16 mouse cellular contexts compared by ENCODE assay signal in the genomic region with DNA sequence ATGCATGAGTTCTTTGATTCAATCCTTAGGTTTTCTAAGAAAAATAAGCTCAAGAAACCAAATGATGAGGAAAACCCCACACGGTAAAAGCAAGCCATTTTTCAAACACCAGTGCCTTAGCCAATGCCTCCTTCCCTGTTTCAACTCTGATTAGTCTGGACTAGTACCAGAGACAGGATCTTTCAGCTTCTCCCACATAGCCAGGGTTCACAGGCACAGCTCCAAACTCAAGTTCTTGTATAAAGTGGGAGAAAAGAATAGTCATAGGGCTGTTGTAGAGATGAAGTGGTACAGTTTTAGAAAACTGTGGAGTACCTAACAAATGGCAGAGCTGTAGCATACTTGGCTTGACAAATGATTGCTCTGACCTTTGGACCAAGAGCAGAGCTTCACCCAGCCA.
"Had no signal": no experiment of that assay in that cellular context is flagged by ENCODE, and none has a peak within 500 bp of the region (broad histone marks: within the 10 kb centered on the region; RNA-seq: fewer than 3 reads in every experiment).

No protein-coding gene starts in this region.

- H3K4me3 ChIP-seq: midbrain, embryonic 10.5 days; midbrain, embryonic 12.5 days; myocyte; neural tube, embryonic 12.5 days; stomach, embryonic 15.5 days had no signal

- H3K27me3 ChIP-seq: midbrain, embryonic 12.5 days; neural tube, embryonic 12.5 days; stomach, embryonic 15.5 days had no signal

- DNase-seq: lung, adult 18-20 months; lung, embryonic 14.5 days; lung, postnatal 10 days; lung, postnatal 4 days; midbrain, embryonic 14.5 days; right cerebral cortex, postnatal 14 days; thymus, adult 2 months; thymus, postnatal 25 days; thymus, postnatal 4 days had no signal

- H3K4me2 ChIP-seq: lung, embryonic 14.5 days; midbrain, embryonic 12.5 days; neural tube, embryonic 12.5 days; stomach, embryonic 15.5 days had no signal

- ATAC-seq: midbrain, embryonic 16.5 days had no signal

- H3K9ac ChIP-seq: lung, embryonic 14.5 days; midbrain, embryonic 12.5 days; neural tube, embryonic 12.5 days; stomach, embryonic 15.5 days had no signal

- H3K27ac ChIP-seq: midbrain, embryonic 10.5 days; midbrain, embryonic 12.5 days; neural tube, embryonic 12.5 days; stomach, embryonic 15.5 days; stomach, postnatal 0 days had no signal

- H3K9me3 ChIP-seq: midbrain, embryonic 10.5 days; neural tube, embryonic 12.5 days; stomach, embryonic 15.5 days had no signal

- H3K4me1 ChIP-seq: midbrain, embryonic 12.5 days; neural tube, embryonic 12.5 days; stomach, embryonic 15.5 days had no signal
